Mouse (Mus musculus) intestine, embryonic 16.5 days (tissue): ENCODE data around the gene Foxd3. TPM values are rescaled to one million over a fixed set of nuclear protein-coding genes. Genes with fewer than 3 reads are reported as not detected.
A peak's percentile ranks its signal among the peaks of the same experiment; 100 is the strongest.

ENCODE experiments used
- ATAC-seq: fragments of 200-750 bp; cut with Nextera tagmentation; 2 replicates; pipeline ENCODE4 v1.8.0; 2017; ENCODE audit warnings: moderate TSS enrichment, moderate library complexity
- H3K27ac ChIP-seq: fragments of 300-500 bp; sonication (generic); 2 replicates; pipeline ENCODE4 v1.5.1; 2014; ENCODE audit warnings: mild to moderate bottlenecking, low read length
- H3K27me3 ChIP-seq: fragments of 300-500 bp; sonication (generic); replicated peaks from 2 replicates; pipeline ENCODE4 v1.6.1; 2014; ENCODE audit warnings: low read length, control low read depth, mixed read lengths; ENCODE audit not compliant: control insufficient read depth, insufficient read depth
- H3K36me3 ChIP-seq: fragments of 300-500 bp; sonication (generic); 2 replicates; pipeline ENCODE4 v1.6.1; 2014; ENCODE audit warnings: low read length, control low read depth; ENCODE audit not compliant: control insufficient read depth, insufficient read depth
- H3K4me1 ChIP-seq: fragments of 300-500 bp; sonication (generic); 2 replicates; pipeline ENCODE4 v1.6.1; 2014; ENCODE audit warnings: low read length, control low read depth, mixed read lengths; ENCODE audit not compliant: control insufficient read depth, insufficient read depth
- H3K4me2 ChIP-seq: fragments of 300-500 bp; sonication (generic); 2 replicates; pipeline ENCODE4 v1.6.1; 2014; ENCODE audit warnings: low read depth, low read length, control low read depth
- H3K4me3 ChIP-seq: fragments of 300-500 bp; sonication (generic); 2 replicates; pipeline ENCODE4 v1.5.1; 2014; ENCODE audit warnings: mild to moderate bottlenecking, low read length
- H3K9ac ChIP-seq: fragments of 300-500 bp; sonication (generic); 2 replicates; pipeline ENCODE4 v1.6.1; 2014; ENCODE audit warnings: low read depth, low read length
- H3K9me3 ChIP-seq: fragments of 300-500 bp; sonication (generic); 2 replicates; pipeline ENCODE4 v1.6.1; 2016; ENCODE audit warnings: low read length, control low read depth; ENCODE audit not compliant: control insufficient read depth
- WGBS: fragments of 180-500 bp; shearing (Covaris S2); extraction: QIAGEN DNeasy Blood & Tissue Kit; methylation state at CpG from one replicate; pipeline ENCODE4 v1.1.7; 2014; 5-methylcytosine and 5-hydroxymethylcytosine counted together
- polyA plus RNA-seq: library from polyadenylated mRNA; unstranded; fragments of >200 nt; fragmentation: Nextera tagmentation; extraction: Ambion mirVana; gene quantifications from 2 replicates; pipeline ENCODE4 v1.2.1, GENCODE M21; 2015

Gene Foxd3
- polyA plus RNA-seq, 1 experiment from 2014 or later, result 0.50 TPM

GRCm38 (mm10) chr4:99656605-99657429 is 718 bp downstream of the Foxd3 start:
- peaks cover 74% of the 10 kb centered on the region for H3K27me3 ChIP-seq
- H3K9me3 ChIP-seq, result 0 out of 2 replicates have a peak, but pooled peaks cover 1% of the 10 kb centered on the region
- peak overlapping the region; percentile 44 for H3K4me3 ChIP-seq
- WGBS, result under 1% methylated on average over 92 of the region's 92 CpGs
- 0 out of 2 replicates have a peak overlapping the region, but pooled peaks have one; percentile 8 for H3K9ac ChIP-seq
- peak overlapping the region; percentile 52 for H3K4me2 ChIP-seq
- H3K4me1 ChIP-seq, result peaks cover 16% of the 10 kb centered on the region
- no peaks in the 10 kb centered on the region for H3K36me3 ChIP-seq
- ATAC-seq, result peak; percentile 44; the same call in 1 of the 2 replicates
- no peak overlapping the region for H3K27ac ChIP-seq

- 0 out of 2 replicates have a peak, but pooled peaks have one; percentile 16 for ATAC-seq
- 0 out of 2 replicates have a peak overlapping the region, but pooled peaks have one; percentile 8 for H3K9ac ChIP-seq
- peaks cover 73% of the 10 kb centered on the region for H3K27me3 ChIP-seq
- H3K4me3 ChIP-seq, result peak overlapping the region; percentile 44
- peak overlapping the region; percentile 52 for H3K4me2 ChIP-seq
- WGBS, result under 1% methylated on average over 58 of the region's 62 CpGs
- H3K36me3 ChIP-seq, result no peaks in the 10 kb centered on the region
- H3K9me3 ChIP-seq, result 0 out of 2 replicates have a peak, but pooled peaks cover 4% of the 10 kb centered on the region
- H3K4me1 ChIP-seq, result peaks cover 16% of the 10 kb centered on the region
- H3K27ac ChIP-seq, result no peak overlapping the region
Observed at GRCm38 (mm10) chr4:99657430-99657820, 1.3 kb downstream of the Foxd3 start.

GRCm38 (mm10) chr4:99657831-99658470 is 1.9 kb downstream of the Foxd3 start:
- WGBS, result 2% methylated on average over 38 of the region's 41 CpGs
- ATAC-seq, result peak; percentile 29; the same call in 1 of the 2 replicates
- peak overlapping the region; percentile 44 for H3K4me3 ChIP-seq
- no peak overlapping the region for H3K27ac ChIP-seq
- peak overlapping the region; percentile 52 for H3K4me2 ChIP-seq
- H3K27me3 ChIP-seq, result peaks cover 71% of the 10 kb centered on the region
- 0 out of 2 replicates have a peak overlapping the region, but pooled peaks have one; percentile 8 for H3K9ac ChIP-seq
- H3K4me1 ChIP-seq, result peaks cover 16% of the 10 kb centered on the region
- no peaks in the 10 kb centered on the region for H3K36me3 ChIP-seq
- H3K9me3 ChIP-seq, result 0 out of 2 replicates have a peak, but pooled peaks cover 4% of the 10 kb centered on the region

- peaks cover 13% of the 10 kb centered on the region for H3K4me1 ChIP-seq
- H3K27me3 ChIP-seq, result peaks cover 70% of the 10 kb centered on the region
- H3K36me3 ChIP-seq, result no peaks in the 10 kb centered on the region
- H3K4me3 ChIP-seq, result no peak overlapping the region
- H3K4me2 ChIP-seq, result no peak overlapping the region
- no peak for ATAC-seq
- no peak overlapping the region for H3K9ac ChIP-seq
- 16% methylated on average over 6 of the region's 6 CpGs for WGBS
- 0 out of 2 replicates have a peak, but pooled peaks cover 4% of the 10 kb centered on the region for H3K9me3 ChIP-seq
- no peak overlapping the region for H3K27ac ChIP-seq
Observed at GRCm38 (mm10) chr4:99658881-99659280, 2.8 kb downstream of the Foxd3 start.

GRCm38 (mm10) chr4:99659361-99660072 is 3.4 kb downstream of the Foxd3 start:
- ATAC-seq, result no peak
- H3K4me3 ChIP-seq, result no peak overlapping the region
- WGBS, result 1% methylated on average over 28 of the region's 28 CpGs
- H3K27ac ChIP-seq, result no peak overlapping the region
- no peak overlapping the region for H3K9ac ChIP-seq
- 0 out of 2 replicates have a peak, but pooled peaks cover 4% of the 10 kb centered on the region for H3K9me3 ChIP-seq
- H3K36me3 ChIP-seq, result no peaks in the 10 kb centered on the region
- no peak overlapping the region for H3K4me2 ChIP-seq
- peaks cover 13% of the 10 kb centered on the region for H3K4me1 ChIP-seq
- peaks cover 66% of the 10 kb centered on the region for H3K27me3 ChIP-seq

- no peak overlapping the region for H3K9ac ChIP-seq
- WGBS, result under 1% methylated on average over 20 of the region's 20 CpGs
- ATAC-seq, result no peak
- no peak overlapping the region for H3K4me3 ChIP-seq
- no peak overlapping the region for H3K4me2 ChIP-seq
- peaks cover 64% of the 10 kb centered on the region for H3K27me3 ChIP-seq
- no peak overlapping the region for H3K27ac ChIP-seq
- H3K36me3 ChIP-seq, result no peaks in the 10 kb centered on the region
- H3K4me1 ChIP-seq, result peaks cover 13% of the 10 kb centered on the region
- H3K9me3 ChIP-seq, result 0 out of 2 replicates have a peak, but pooled peaks cover 4% of the 10 kb centered on the region
Observed at GRCm38 (mm10) chr4:99660073-99660611, 4.0 kb downstream of the Foxd3 start.

GRCm38 (mm10) chr4:99660981-99661380 is 4.9 kb downstream of the Foxd3 start:
- Histone ChIP-seq H3K27me3 (peaks cover 63% of the 10 kb centered on the region), H3K9me3 (0 out of 2 replicates have a peak, but pooled peaks cover 4% of the 10 kb centered on the region), H3K9ac (no peak overlapping the region), H3K4me2 (no peak overlapping the region), H3K27ac (no peak overlapping the region), H3K36me3 (no peaks in the 10 kb centered on the region), H3K4me1 (peaks cover 10% of the 10 kb centered on the region), H3K4me3 (no peak overlapping the region)
- no peak for ATAC-seq
- under 1% methylated on average over 11 of the region's 11 CpGs for WGBS

- peaks cover 55% of the 10 kb centered on the region for H3K27me3 ChIP-seq
- peaks cover 9% of the 10 kb centered on the region for H3K4me1 ChIP-seq
- H3K9ac ChIP-seq, result no peak overlapping the region
- H3K36me3 ChIP-seq, result no peaks in the 10 kb centered on the region
- no peak overlapping the region for H3K4me3 ChIP-seq
- ATAC-seq, result no peak
- H3K27ac ChIP-seq, result no peak overlapping the region
- H3K9me3 ChIP-seq, result 0 out of 2 replicates have a peak, but pooled peaks cover 4% of the 10 kb centered on the region
- WGBS, result 6% methylated on average over 12 of the region's 12 CpGs
- no peak overlapping the region for H3K4me2 ChIP-seq
Observed at GRCm38 (mm10) chr4:99661956-99662355, 5.9 kb downstream of the Foxd3 start.
